Mouse (Mus musculus): Measurements from ENCODE around the gene Tcirg1.

Gene Tcirg1

GRCm38 (mm10) chr19:3897557-3897956 is 9.4 kb downstream of the Tcirg1 start:
- no peak for DNase-seq (ENCODE audit: low spot score)

- no peak for DNase-seq (ENCODE audit: low spot score)
These were observed 10.7 kb downstream of the Tcirg1 start for GRCm38 (mm10) chr19:3896208-3896607.

- DNase-seq (ENCODE audit: low spot score): no peak
These were observed 11.7 kb downstream of the Tcirg1 start for GRCm38 (mm10) chr19:3895171-3895631.

DNA sequence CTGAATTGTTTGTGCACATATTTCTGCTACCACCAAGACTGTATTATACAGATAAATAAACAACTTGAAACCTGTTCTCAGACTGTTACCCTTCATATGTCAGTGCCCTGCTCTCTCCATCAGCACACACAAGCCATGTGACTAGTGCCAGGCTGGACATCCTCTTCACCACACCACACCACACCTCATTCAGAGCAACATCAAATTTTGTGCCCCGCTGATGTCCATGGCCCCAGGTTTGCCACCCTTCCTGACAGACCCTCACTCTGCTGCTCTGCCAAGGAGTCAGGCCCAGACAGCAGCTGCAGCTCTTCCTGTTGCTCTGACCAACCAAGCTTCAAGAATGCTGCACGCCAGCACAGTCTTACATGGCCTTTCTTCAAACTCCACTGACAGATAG is 12.6 kb downstream of the Tcirg1 start:
- DNase-seq (ENCODE audit: low spot score): no peak

DNA sequence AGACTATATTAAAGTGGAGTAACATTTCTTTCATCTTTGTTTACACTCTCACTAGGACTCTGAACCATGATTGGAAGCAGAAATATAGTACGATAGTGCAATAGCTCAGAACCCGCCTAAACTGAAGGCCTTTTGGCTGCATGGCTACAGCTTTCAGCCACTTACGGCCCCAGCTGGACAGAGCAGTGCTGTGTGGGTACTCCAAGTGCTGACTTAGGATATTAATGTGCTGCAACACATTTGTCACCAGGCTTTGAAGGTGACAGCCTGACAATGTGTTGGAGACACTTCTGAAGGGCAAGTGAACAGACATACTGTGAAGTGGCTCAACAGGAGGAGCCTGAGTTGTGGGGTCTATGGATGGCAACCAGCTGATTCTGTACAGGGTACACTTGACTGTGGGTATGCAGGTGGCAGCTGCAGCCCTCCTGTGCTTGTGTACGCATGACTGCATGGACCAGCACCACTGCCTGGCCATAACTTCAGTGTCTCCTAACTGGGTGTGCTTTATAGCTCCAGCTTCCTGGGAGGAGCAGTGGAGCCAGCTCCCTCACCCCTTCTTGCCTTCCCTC is 13.3 kb downstream of the Tcirg1 start:
- no peak for DNase-seq (ENCODE audit: low spot score)

DNA sequence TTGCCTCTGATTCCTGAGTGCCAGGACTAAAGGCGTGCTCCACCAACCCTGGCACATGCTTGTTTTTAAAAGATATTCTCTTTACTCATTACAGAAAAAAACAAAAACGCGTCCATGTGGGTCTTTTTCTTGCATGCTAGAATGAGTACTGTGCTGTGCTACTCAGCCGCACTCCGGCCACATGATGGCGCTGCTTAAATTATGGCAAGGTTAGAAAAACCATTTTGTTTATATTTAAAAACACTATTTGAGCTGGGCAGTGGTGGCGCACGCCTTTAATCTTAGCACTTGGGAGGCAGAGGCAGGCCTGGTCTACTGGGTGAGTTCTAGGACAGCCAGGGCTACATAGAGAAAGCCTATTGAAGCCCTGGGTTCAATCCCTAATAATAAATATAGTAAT is 16.8 kb downstream of the Tcirg1 start:
- DNase-seq (ENCODE audit: low spot score): no peak

DNA sequence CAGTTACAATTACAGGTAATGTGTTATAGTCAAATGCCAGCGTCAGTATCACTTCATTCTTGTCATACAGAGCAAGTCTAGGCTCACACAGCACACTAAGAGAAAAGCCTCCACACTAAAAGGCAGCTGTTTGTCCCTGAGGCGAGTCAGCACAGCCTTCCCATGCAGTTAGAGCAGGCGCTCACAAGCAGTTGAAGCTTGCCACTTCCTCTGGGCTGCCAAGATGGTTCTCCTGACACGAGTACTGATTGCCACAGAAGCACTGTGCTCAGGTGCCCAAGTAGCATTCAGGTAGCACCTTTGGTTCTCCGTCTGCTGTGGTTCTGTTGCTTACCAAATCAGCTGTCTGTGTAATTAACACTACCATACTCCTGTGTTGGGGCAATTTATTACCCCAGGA is 17.8 kb downstream of the Tcirg1 start:
- no peak for DNase-seq (ENCODE audit: low spot score)

DNA sequence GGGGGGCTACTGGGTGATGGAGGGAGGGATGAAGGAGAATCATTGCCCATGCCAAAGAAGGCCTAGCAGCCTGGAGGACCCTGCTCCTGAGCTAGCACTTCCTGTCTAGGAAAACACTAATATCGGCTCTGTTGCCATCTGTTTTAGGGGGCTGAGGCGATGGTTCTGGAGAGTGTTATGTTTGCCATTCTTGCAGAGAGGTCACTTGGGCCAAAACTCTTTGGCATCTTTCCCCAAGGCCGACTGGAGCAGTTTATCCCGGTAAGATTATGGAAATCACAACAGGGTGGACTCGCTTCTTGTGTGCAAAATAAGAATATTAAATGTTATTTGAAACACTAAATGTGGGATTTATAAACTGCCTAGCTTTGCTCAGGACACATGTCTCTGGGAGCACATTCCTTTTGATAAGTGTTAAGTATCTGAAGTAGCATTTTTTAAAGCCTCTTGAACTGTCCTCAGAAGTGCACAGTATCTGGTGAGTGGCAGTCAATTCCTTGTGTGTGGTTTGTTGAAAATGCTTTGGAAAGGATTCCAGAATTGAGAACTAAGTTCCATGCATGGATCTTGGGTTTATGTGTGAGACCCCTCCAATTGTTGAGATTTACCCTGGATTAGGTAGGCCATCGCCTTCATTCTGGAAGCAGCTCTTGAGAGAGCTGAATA is 22.5 kb downstream of the Tcirg1 start:
- DNase-seq (ENCODE audit: low spot score): peak; percentile 58

- DNase-seq (ENCODE audit: low spot score): no peak
These were observed 24.7 kb downstream of the Tcirg1 start for GRCm38 (mm10) chr19:3882214-3882613.

GRCm38 (mm10) chr19:3880054-3880848 is 26.7 kb downstream of the Tcirg1 start:
- no peak for DNase-seq (ENCODE audit: low spot score)

GRCm38 (mm10) chr19:3875045-3875444 is 31.9 kb downstream of the Tcirg1 start:
- DNase-seq (ENCODE audit: low spot score): no peak

DNA sequence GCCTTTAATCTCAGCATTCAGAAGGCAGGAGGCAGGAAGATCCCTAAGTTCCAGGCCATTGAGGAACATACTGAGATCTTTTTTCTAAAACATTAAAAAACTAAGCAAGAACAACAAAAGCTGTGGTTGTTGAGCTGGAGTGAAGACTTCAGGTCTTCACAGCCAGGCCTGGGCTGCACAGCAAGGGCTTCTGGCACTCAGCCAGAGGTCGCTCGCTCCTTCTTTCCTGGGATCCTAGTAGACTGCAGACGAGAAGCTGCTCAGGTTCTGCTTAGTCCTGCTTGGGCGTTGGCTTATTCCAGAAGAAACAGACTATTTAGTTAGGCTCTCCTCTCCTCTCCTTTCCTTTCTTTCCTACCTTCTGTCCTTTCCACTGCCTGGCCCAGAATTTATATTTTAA is 34.6 kb downstream of the Tcirg1 start:
- peak; percentile 62 for DNase-seq (ENCODE audit: low spot score)

DNA sequence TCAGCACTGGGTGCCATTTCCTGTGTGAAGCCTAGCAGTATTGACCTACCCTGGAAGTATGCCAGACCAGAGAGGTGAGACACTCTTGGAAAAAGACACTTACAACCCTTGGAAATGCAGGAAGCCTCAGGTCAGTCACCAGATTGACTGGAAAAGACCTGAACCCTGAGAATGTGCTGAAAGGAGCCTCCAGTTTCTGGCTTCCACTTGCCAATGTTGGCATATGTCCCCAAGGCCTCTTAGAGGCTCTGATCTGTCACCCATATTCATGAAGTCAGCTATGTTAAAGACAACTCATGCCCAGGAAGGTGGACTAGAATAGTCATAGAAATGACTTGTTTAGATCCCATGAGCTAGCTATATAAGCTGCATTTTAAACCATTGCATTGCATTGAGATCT is 35.5 kb downstream of the Tcirg1 start:
- no peak for DNase-seq (ENCODE audit: low spot score)

DNA sequence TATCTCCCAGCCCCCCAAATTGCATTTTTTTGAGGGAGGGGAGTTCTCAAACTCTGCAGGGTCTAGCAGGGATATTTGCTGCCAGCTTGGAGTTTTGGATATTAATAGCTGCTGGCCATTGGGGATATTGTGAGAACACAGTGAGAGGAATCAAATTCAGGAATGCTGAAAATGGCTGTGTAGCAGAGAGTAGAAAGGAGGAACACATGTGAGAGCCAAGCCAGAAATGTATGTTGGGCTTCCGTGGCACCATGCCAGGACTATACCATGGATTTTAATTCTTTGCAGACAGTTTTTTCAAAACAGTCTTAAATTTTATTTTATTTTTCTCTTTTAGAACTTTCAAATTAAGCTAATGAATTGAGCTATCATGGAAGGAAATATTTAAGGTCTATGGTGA is 38.6 kb downstream of the Tcirg1 start:
- no peak for DNase-seq (ENCODE audit: low spot score)

DNA sequence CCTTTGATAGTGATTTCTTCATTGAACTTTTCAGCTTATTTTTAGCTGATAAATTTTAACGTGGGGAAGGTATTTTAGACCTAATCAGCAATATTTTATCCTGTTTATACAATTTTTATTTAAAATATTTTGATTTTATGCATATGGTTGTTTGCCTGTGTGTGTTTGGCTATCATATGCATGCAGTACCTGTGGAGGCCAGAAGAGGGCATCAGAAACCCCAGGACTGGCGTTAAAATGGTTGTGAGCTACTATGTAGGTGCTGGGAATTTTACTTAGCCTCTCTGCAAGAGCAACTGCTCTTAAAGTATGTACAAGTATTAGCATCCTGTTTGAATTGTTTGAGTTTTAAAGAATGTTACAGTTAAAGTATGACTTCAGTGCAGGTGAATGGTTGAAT is 42.0 kb downstream of the Tcirg1 start:
- DNase-seq (ENCODE audit: low spot score): no peak

GRCm38 (mm10) chr19:3862713-3863112 is 44.2 kb downstream of the Tcirg1 start:
- DNase-seq (ENCODE audit: low spot score): no peak

GRCm38 (mm10) chr19:3857220-3857619 is 49.7 kb downstream of the Tcirg1 start:
- DNase-seq (ENCODE audit: low spot score): no peak

- peak; percentile 47 for DNase-seq (ENCODE audit: low spot score)
These were observed 51.3 kb downstream of the Tcirg1 start for GRCm38 (mm10) chr19:3855601-3856000.

- no peak for DNase-seq (ENCODE audit: low spot score)
These were observed 51.8 kb downstream of the Tcirg1 start for GRCm38 (mm10) chr19:3855091-3855490.

DNA sequence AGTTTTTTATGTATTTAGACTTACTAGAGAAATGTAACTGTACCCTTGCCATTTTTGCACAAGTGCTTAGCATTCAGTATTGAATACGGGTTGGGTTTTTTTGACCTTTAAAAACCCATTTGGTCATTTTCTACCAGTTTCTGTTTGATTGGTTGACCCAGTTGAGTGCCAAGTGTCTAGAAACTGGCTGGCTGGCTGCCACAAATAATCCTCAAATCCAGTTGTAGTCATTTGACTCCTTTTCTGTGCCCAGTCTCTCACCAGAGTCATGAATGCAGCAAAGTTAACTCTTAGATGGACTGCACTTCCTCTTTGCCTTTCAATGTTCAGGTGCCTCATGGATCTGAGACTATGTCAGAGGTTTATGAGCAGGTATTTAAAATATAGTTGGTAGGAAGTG is 53.0 kb downstream of the Tcirg1 start:
- DNase-seq (ENCODE audit: low spot score): no peak

DNA sequence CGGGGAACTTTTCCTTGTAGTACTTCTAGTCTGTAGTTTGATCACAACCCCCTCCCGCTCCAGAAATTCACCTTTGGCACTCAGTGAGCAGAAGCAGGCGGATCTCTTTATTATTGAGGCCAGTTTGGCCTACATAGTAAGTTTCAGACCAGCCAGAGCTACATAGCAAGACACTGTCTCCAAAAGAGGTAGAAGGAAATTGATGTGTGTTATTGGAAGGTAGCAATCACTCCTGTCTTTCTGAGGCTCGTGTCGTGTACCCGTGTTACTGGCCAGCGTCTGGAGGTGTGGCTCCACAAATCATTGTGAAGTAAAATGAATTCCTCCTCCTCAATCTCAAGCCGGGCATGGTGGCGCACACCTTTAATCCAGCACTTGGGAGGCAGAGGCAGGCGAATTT is 53.8 kb downstream of the Tcirg1 start:
- DNase-seq (ENCODE audit: low spot score): no peak

- DNase-seq (ENCODE audit: low spot score): peak; percentile 67
These were observed 54.8 kb downstream of the Tcirg1 start for GRCm38 (mm10) chr19:3851979-3852681.
